Mouse (Mus musculus) kidney, embryonic 16.5 days (tissue): ENCODE results near the gene Brms1. TPM values are rescaled to one million over a fixed set of nuclear protein-coding genes. Genes with fewer than 3 reads are reported as not detected.
"Not testable (repeated sequence)": the region's sequence is repeated elsewhere in the genome, so short reads cannot be mapped to it uniquely, and the experiment has no call there.

Source experiments
- ATAC-seq: fragments of 200-750 bp; cut with Nextera tagmentation; 2 replicates; pipeline ENCODE4 v1.8.0; 2017; ENCODE audit warnings: moderate TSS enrichment; ENCODE audit not compliant: low FRiP score, low TSS enrichment
- H3K27ac ChIP-seq: fragments of 300-500 bp; sonication (generic); 2 replicates; pipeline ENCODE4 v1.5.1; 2014; ENCODE audit warnings: low read length
- H3K27me3 ChIP-seq: fragments of 300-500 bp; sonication (generic); 2 replicates; pipeline ENCODE4 v1.6.1; 2014; ENCODE audit warnings: low read length, control low read depth, mixed read lengths; ENCODE audit not compliant: insufficient read depth
- H3K36me3 ChIP-seq: fragments of 300-500 bp; sonication (generic); 2 replicates; pipeline ENCODE4 v1.6.1; 2014; ENCODE audit warnings: low read length, control low read depth, mixed read lengths; ENCODE audit not compliant: insufficient read depth
- H3K4me1 ChIP-seq: fragments of 300-500 bp; sonication (generic); 2 replicates; pipeline ENCODE4 v1.6.1; 2014; ENCODE audit warnings: low read length, control low read depth, mixed read lengths; ENCODE audit not compliant: insufficient read depth
- H3K4me2 ChIP-seq: fragments of 300-500 bp; sonication (generic); replicated peaks from 2 replicates; pipeline ENCODE4 v1.6.1; 2014; ENCODE audit warnings: low read depth, low read length
- H3K4me3 ChIP-seq: fragments of 300-500 bp; sonication (generic); 2 replicates; pipeline ENCODE4 v1.5.1; 2014; ENCODE audit warnings: mild to moderate bottlenecking, low read length
- H3K9ac ChIP-seq: fragments of 300-500 bp; sonication (generic); replicated peaks from 2 replicates; pipeline ENCODE4 v1.6.1; 2014; ENCODE audit warnings: low read length
- H3K9me3 ChIP-seq: fragments of 300-500 bp; sonication (generic); 2 replicates; pipeline ENCODE4 v1.6.1; 2016; ENCODE audit warnings: low read length, control low read depth
- WGBS: fragments of 180-500 bp; shearing (Covaris S2); extraction: QIAGEN DNeasy Blood & Tissue Kit; methylation state at CpG from one replicate; pipeline ENCODE4 v1.1.7; 2014; 5-methylcytosine and 5-hydroxymethylcytosine counted together
- polyA plus RNA-seq: library from polyadenylated mRNA; unstranded; fragments of >200 nt; fragmentation: Nextera tagmentation; extraction: Ambion mirVana; gene quantifications from 2 replicates; pipeline ENCODE4 v1.2.1, GENCODE M21; 2015

Brms1 gene
- polyA plus RNA-seq, 1 experiment from 2014 or later, result 53.1 TPM

- H3K4me3 ChIP-seq, result peak overlapping the region; percentile 52
- no peak overlapping the region for H3K27ac ChIP-seq
- H3K4me1 ChIP-seq, result peaks cover 23% of the 10 kb centered on the region
- peak overlapping the region; percentile 75 for H3K4me2 ChIP-seq
- 6% methylated on average over 15 of the region's 15 CpGs for WGBS
- H3K9me3 ChIP-seq, result no peaks in the 10 kb centered on the region
- peaks cover 4% of the 10 kb centered on the region for H3K36me3 ChIP-seq
- peaks cover 67% of the 10 kb centered on the region for H3K27me3 ChIP-seq
- ATAC-seq, result no peak
- no peak overlapping the region for H3K9ac ChIP-seq
These were observed 43.6 kb downstream of the Brms1 start for GRCm38 (mm10) chr19:5084834-5085144.

DNA sequence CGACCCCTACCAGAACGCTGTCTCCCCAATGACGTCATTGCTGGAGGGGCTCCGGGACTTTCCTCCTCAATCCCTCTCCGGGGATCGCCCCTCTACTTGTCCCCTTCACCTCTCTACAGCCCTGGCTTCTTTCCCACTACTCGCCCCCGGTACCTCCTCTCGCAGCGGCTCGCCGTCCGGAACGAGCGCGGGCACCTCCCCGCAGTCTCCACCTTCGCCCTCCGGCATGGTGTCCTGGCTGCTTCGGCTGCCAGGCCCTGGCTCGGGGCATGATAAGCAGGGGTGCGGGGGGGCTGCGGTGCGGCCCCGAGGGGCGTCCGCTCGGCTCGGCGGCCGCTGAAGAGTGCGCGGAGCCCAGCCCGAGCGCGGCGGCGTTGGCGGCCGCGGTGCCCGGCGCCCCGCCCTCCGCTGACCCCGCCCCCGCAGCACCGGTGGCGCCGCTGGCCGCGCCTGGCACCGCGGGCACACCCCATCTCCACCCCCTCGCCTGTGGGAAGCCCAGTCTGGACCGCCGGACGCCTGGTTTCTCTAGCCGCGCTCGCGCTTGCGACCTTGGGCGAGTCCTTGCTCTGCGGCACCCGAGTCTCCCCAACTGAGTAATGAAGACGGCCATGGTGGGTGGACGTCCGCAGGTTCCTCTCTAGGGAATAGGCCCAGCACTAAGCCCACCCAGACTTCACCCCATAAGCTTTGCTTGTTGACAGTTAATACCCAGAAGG lies 44.1 kb downstream of the Brms1 start, which contains the start of gene Tmem151a:
Gene Tmem151a, minus strand, starts transcription at position 387 of the 719 bp plus-strand sequence.
- WGBS, result under 1% methylated on average over 57 of the region's 69 CpGs
- H3K9me3 ChIP-seq, result no peaks in the 10 kb centered on the region
- H3K27ac ChIP-seq, result no peak within 1 kb of the TSS
- H3K36me3 ChIP-seq, result peaks cover 9% of the 10 kb centered on the region
- peak within 1 kb of the TSS; percentile 53; the same call in 1 of the 2 replicates for H3K9ac ChIP-seq
- peaks cover 23% of the 10 kb centered on the region for H3K4me1 ChIP-seq
- H3K27me3 ChIP-seq, result peaks cover 63% of the 10 kb centered on the region
- ATAC-seq, result no peak
- peak within 1 kb of the TSS; percentile 52 for H3K4me3 ChIP-seq
- H3K4me2 ChIP-seq, result peak within 1 kb of the TSS; percentile 75

DNA sequence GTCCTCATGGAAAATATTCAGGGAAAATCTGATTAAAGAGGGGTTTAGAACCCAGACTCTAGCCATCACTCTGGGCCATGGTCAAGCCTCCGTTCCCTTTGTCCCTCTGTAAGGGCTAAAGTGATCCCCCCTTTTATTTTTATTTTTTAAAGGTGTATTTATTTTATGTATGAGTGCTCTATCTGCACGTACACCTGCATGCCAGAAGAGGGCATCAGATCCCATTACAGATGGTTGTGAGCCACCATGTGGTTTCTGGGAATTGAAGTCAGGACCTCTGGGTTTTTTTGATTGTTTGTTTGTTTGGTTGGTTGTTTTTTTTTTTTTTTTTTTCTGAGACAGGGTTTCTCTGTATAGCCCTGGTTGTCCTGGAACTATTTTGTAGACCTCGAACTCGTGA lies 45.4 kb downstream of the Brms1 start:
- H3K4me3 ChIP-seq, H3K4me2 ChIP-seq, H3K9ac ChIP-seq, ATAC-seq, H3K9me3 ChIP-seq, H3K27ac ChIP-seq: not testable (repeated sequence)
- H3K36me3 ChIP-seq, result peaks cover 17% of the 10 kb centered on the region
- peaks cover 51% of the 10 kb centered on the region for H3K27me3 ChIP-seq
- peaks cover 23% of the 10 kb centered on the region for H3K4me1 ChIP-seq
- WGBS, result 55% methylated on average over 4 of the region's 4 CpGs

- no peaks in the 10 kb centered on the region for H3K9me3 ChIP-seq
- H3K9ac ChIP-seq, result peak within 1 kb of the TSS; percentile 81
- peaks cover 23% of the 10 kb centered on the region for H3K4me1 ChIP-seq
- peak; percentile 97 for ATAC-seq
- H3K27me3 ChIP-seq, result peaks cover 35% of the 10 kb centered on the region
- peak within 1 kb of the TSS; percentile 81 for H3K4me3 ChIP-seq
- H3K27ac ChIP-seq, result peak within 1 kb of the TSS; percentile 82
- peak within 1 kb of the TSS; percentile 83 for H3K4me2 ChIP-seq
- under 1% methylated on average over 58 of the region's 58 CpGs for WGBS
- H3K36me3 ChIP-seq, result peaks cover 27% of the 10 kb centered on the region
These were observed 47.0 kb downstream of the Brms1 start, which contains the start of gene Yif1a for GRCm38 (mm10) chr19:5087884-5088728. Gene Yif1a, plus strand, starts transcription at chr19:5088538.

GRCm38 (mm10) chr19:5089324-5089723 lies 48.2 kb downstream of the Brms1 start:
- Histone ChIP-seq H3K4me1 (peaks cover 28% of the 10 kb centered on the region), H3K4me3 (peak overlapping the region; percentile 81), H3K36me3 (peaks cover 27% of the 10 kb centered on the region), H3K27me3 (peaks cover 23% of the 10 kb centered on the region), H3K27ac (no peak overlapping the region), H3K9ac (peak overlapping the region; percentile 81; the same call in 1 of the 2 replicates), H3K4me2 (peak overlapping the region; percentile 83), H3K9me3 (no peaks in the 10 kb centered on the region)
- WGBS, result 90% methylated on average over 4 of the region's 4 CpGs
- no peak for ATAC-seq

DNA sequence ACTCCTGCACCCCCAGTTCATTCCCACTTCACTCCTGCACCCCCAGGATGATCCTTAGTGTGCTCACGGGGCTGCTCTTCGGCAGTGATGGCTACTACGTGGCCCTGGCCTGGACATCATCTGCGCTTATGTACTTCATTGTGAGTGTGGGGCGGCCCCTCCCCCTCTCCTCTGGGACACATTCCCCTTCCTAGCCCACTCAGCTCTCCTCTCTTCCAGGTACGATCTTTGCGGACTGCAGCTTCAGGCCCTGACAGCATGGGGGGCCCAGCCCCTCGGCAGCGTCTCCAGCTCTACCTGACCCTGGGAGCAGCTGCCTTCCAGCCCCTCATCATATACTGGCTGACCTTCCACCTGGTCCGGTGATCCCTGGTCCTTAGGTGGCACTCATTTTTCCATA lies 50.9 kb downstream of the Brms1 start:
- peaks cover 35% of the 10 kb centered on the region for H3K4me1 ChIP-seq
- no peak overlapping the region for H3K9ac ChIP-seq
- H3K27me3 ChIP-seq, result no peaks in the 10 kb centered on the region
- H3K4me3 ChIP-seq, result no peak overlapping the region
- H3K27ac ChIP-seq, result no peak overlapping the region
- WGBS, result 84% methylated on average over 10 of the region's 10 CpGs
- H3K36me3 ChIP-seq, result peaks cover 27% of the 10 kb centered on the region
- no peak overlapping the region for H3K4me2 ChIP-seq
- no peak for ATAC-seq
- H3K9me3 ChIP-seq, result no peaks in the 10 kb centered on the region

DNA sequence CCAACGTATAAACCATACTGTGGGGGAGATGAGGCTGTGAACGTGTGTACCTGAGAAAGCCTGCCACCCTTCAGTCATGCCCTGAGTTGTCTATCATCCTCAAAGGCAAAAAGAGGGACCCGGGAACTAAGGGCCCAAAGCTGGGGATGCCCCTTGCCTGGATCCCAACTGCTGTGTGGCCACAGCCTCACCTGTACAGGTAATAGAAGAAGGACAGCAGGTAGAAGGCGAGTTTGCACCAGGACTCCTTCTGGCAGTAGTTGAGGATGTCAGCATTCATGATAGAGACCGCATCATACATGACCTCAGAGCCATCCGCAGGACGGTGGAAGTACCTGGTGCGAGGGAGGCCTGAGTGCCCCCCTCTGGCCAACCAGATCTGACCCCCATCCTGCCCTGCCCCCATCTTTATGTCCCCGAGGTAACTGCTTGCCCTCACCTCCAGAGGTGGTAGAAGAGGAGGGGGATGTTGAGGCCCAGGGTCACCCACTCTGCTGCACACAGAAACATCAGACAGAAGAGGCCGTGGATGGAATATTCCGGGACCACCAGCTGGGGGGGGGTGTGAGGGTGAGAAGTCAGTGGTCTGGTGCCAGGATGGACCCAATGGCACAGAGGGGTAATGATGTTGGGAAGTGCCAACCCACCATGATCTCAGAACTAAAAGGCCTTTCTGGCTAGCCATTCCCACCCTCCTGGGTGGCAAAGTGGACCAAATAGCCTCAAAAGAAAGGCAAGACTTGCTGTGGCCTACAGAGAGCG lies 52.5 kb downstream of the Brms1 start:
- Histone ChIP-seq H3K4me2 (no peak overlapping the region), H3K9ac (0 out of 2 replicates have a peak overlapping the region, but pooled peaks have one; percentile 32), H3K36me3 (peaks cover 27% of the 10 kb centered on the region), H3K27me3 (no peaks in the 10 kb centered on the region), H3K4me3 (no peak overlapping the region), H3K4me1 (peaks cover 42% of the 10 kb centered on the region), H3K27ac (no peak overlapping the region), H3K9me3 (no peaks in the 10 kb centered on the region)
- no peak for ATAC-seq
- WGBS, result 67% methylated on average over 12 of the region's 12 CpGs

DNA sequence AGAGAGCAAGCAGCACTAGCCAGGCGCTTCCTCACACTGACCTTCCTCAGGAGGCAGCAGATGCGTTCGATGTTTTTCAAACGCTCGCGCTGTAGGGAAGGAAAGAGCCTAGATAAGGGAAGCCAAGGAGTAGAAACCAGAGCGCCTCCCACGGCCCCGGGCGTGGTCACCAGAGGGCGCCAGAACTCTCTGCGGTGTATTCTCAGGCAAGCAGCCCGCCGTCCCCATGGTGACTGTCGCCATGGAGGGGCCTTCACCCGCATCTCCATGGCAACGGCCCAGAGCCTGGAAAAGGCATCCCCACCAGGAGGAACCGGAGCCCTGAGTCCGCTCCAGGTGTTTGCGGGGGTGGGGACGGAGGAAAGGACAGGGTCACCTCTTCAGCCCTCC lies 53.1 kb downstream of the Brms1 start:
- peak; percentile 27 for ATAC-seq
- Histone ChIP-seq H3K9me3 (no peaks in the 10 kb centered on the region), H3K4me1 (peaks cover 42% of the 10 kb centered on the region), H3K36me3 (peaks cover 27% of the 10 kb centered on the region), H3K4me2 (no peak overlapping the region), H3K27ac (no peak overlapping the region), H3K9ac (0 out of 2 replicates have a peak overlapping the region, but pooled peaks have one; percentile 32), H3K27me3 (no peaks in the 10 kb centered on the region), H3K4me3 (no peak overlapping the region)
- WGBS, result under 1% methylated on average over 21 of the region's 21 CpGs

DNA sequence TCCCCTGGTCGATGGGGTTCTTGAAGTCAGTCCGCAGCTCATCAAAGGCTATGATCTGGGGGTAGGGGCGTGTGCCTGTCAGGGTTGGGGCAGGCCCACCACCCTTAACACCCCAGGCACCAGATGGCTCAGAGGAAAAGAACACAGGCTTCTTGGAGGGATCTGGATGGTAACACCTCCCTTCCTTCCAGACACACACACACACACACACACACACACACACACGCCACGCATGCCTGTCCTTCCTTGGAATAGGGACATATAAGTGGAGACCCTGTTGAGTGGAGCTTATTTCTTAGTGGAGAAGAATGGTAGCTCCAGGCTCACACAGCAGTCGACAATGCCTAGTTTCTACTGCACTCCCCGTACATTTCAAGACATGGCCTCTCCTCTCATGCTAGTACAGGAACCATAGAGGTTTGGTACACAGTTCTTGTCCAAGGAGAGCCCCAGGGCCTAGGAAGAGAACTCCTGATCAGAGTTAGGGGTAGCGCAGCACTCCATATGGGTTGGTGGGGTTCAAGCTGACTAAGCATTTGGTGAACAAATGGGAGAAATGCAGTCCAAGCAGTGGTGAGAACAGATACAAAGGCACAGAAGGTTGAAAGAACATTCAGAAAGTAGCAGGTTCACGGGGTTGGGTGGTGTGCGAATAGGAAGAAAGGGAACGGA lies 53.7 kb downstream of the Brms1 start:
- no peak overlapping the region for H3K4me3 ChIP-seq
- H3K9me3 ChIP-seq, result no peaks in the 10 kb centered on the region
- peaks cover 39% of the 10 kb centered on the region for H3K4me1 ChIP-seq
- no peak overlapping the region for H3K4me2 ChIP-seq
- no peak overlapping the region for H3K27ac ChIP-seq
- ATAC-seq, result peak; percentile 17; the same call in 1 of the 2 replicates
- no peaks in the 10 kb centered on the region for H3K27me3 ChIP-seq
- peaks cover 28% of the 10 kb centered on the region for H3K36me3 ChIP-seq
- no peak overlapping the region for H3K9ac ChIP-seq
- 38% methylated on average over 11 of the region's 11 CpGs for WGBS
